Mouse (Mus musculus) liver, embryonic 16.5 days (tissue): ENCODE results near the gene Iqca. TPM values are rescaled to one million over a fixed set of nuclear protein-coding genes. Genes with fewer than 3 reads are reported as not detected.

Experiments used
- ATAC-seq: fragments of 200-750 bp; cut with Nextera tagmentation; 2 replicates; pipeline ENCODE4 v1.8.0; 2017; ENCODE audit warnings: low read depth, mild to moderate bottlenecking, moderate number of reproducible peaks, moderate library complexity
- H3K27ac ChIP-seq: fragments of 300-500 bp; sonication (generic); 2 replicates; pipeline ENCODE4 v1.5.1; 2014; ENCODE audit warnings: mild to moderate bottlenecking, low read length
- H3K27me3 ChIP-seq: fragments of 300-500 bp; sonication (generic); 2 replicates; pipeline ENCODE4 v1.6.1; 2014; ENCODE audit warnings: low read depth, low read length, mixed read lengths; ENCODE audit not compliant: control insufficient read depth, insufficient read depth
- H3K36me3 ChIP-seq: fragments of 300-500 bp; sonication (generic); 2 replicates; pipeline ENCODE4 v1.6.1; 2014; ENCODE audit warnings: mild to moderate bottlenecking; ENCODE audit not compliant: control insufficient read depth, insufficient read depth
- H3K4me1 ChIP-seq: fragments of 300-500 bp; sonication (generic); 2 replicates; pipeline ENCODE4 v1.6.1; 2014; ENCODE audit warnings: low read depth, low read length, mixed read lengths; ENCODE audit not compliant: control insufficient read depth
- H3K4me2 ChIP-seq: fragments of 300-500 bp; sonication (generic); 2 replicates; pipeline ENCODE4 v1.6.1; 2014; ENCODE audit warnings: low read depth, low read length, mixed read lengths
- H3K4me3 ChIP-seq: fragments of 300-500 bp; sonication (generic); 2 replicates; pipeline ENCODE4 v1.5.1; 2014; ENCODE audit warnings: low read depth, mild to moderate bottlenecking, low read length
- H3K9ac ChIP-seq: fragments of 300-500 bp; sonication (generic); 2 replicates; pipeline ENCODE4 v1.6.1; 2014; ENCODE audit warnings: low read depth, low read length
- H3K9me3 ChIP-seq: fragments of 300-500 bp; sonication (generic); replicated peaks from 2 replicates; pipeline ENCODE4 v1.6.1; 2016; ENCODE audit warnings: low read length; ENCODE audit not compliant: control insufficient read depth
- WGBS: fragments of 180-500 bp; shearing (Covaris S2); extraction: QIAGEN DNeasy Blood & Tissue Kit; methylation state at CpG from one replicate; pipeline ENCODE4 v1.1.7; 2014; ENCODE audit not compliant: insufficient replicate concordance; 5-methylcytosine and 5-hydroxymethylcytosine counted together
- polyA plus RNA-seq: library from polyadenylated mRNA; unstranded; fragments of >200 nt; fragmentation: Nextera tagmentation; extraction: Ambion mirVana; gene quantifications from 2 replicates; pipeline ENCODE4 v1.2.1, GENCODE M21; 2015

Iqca gene
- polyA plus RNA-seq, 1 experiment from 2014 or later, result 0.37 TPM

DNA sequence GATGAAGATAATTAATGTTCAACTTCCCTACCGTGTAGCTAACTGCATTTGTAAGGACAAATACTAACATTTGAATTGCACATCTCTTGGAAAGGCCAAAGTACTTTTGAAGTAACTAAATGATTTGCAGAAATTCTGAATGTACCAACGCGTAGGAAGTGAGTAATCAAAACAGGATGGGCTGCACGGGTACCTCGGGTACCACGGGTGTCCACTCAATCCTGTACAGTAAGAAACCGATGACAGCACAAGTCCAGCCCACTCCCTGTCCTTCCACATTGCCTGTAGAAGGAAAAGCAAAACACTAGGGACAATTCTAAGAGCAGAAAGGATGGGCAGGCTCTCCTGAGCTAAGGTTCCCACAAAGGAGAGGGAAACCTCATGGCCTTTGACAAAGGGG lies 36.0 kb downstream of the Iqca start:
- H3K9ac ChIP-seq, result no peak overlapping the region
- H3K4me1 ChIP-seq, result no peaks in the 10 kb centered on the region
- H3K9me3 ChIP-seq, result no peaks in the 10 kb centered on the region
- H3K27me3 ChIP-seq, result no peaks in the 10 kb centered on the region
- ATAC-seq, result no peak
- H3K4me2 ChIP-seq, result no peak overlapping the region
- 53% methylated on average over 7 of the region's 7 CpGs for WGBS
- H3K4me3 ChIP-seq, result no peak overlapping the region
- no peak overlapping the region for H3K27ac ChIP-seq
- no peaks in the 10 kb centered on the region for H3K36me3 ChIP-seq

DNA sequence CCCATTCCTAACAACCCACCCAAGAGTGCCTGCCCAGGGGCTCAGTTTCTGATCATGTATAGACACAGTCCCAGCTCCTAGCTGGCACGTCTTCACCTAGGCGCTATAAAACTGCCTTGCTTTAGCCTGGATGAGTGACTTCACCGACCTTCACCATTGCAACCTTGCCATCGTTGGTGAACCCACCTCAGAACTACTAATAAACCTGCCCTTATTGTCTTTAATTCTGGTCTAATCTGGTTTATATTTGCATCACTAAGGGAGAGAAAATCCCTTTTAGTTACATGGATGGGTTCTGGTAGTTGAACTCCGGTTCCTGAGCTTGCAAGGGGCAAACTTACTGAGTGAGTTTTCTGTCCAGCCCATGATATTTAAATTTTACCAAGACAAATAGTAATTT lies 38.6 kb downstream of the Iqca start:
- no peak for ATAC-seq
- H3K4me1 ChIP-seq, result no peaks in the 10 kb centered on the region

DNA sequence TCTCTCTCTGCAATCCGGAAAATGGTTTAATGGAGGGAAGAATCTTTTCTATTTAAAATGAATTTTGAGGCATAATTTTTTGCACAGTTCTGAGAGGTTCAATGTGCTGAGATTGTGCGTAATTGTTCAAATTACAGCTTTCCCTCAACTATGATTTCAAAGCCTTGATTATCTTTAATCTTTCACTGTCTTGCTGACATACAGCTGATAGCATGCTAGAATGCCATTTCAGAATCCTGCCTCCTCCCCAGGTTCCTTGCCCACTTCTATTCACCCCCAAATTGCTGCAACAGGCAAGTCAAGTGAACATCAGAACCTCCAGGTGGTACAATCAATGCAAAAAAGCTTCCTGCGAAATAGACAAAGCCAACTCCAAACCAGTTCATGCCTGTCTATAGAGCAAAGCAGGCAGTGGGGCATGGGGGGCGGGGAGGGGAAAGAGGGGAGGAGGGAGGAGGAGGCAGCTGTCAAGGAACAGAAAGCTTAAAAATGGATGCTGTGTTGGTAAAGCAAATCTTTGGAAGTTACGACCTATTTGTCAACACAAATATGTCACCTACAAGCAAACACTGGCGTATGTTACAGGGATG lies 39.5 kb downstream of the Iqca start:
- no peak for ATAC-seq
- H3K9ac ChIP-seq, result no peak overlapping the region
- no peaks in the 10 kb centered on the region for H3K27me3 ChIP-seq
- H3K4me1 ChIP-seq, result no peaks in the 10 kb centered on the region
- no peaks in the 10 kb centered on the region for H3K36me3 ChIP-seq
- H3K4me2 ChIP-seq, result no peak overlapping the region
- WGBS, result 66% methylated on average over 6 of the region's 6 CpGs
- no peak overlapping the region for H3K27ac ChIP-seq
- H3K9me3 ChIP-seq, result no peaks in the 10 kb centered on the region
- H3K4me3 ChIP-seq, result no peak overlapping the region

More for the DNA sequence above, 38.6 kb downstream of the Iqca start:
- Histone ChIP-seq H3K27me3 (no peaks in the 10 kb centered on the region), H3K4me3 (no peak overlapping the region), H3K36me3 (no peaks in the 10 kb centered on the region), H3K9ac (no peak overlapping the region), H3K4me2 (no peak overlapping the region), H3K27ac (no peak overlapping the region), H3K9me3 (no peaks in the 10 kb centered on the region)
- 66% methylated on average over 5 of the region's 5 CpGs for WGBS

DNA sequence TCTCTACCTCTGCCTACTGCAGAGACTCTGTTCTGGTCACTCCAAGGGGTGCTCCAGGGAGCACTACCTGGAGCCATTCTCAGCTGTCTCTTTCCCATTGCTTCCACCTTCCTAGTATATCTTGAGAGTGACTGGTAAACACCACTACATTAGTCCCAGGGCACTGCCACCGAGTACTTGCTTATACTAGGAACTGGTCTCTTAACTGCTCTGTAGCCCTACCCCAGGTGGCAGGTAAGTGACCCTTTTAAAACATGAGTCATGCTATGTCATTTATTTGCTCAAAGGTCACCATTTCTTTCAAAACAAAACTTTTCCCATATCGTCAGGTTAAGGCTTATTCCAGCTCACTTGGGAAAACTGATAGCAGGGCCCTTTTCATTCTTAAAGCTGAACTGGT lies 40.5 kb downstream of the Iqca start:
- no peaks in the 10 kb centered on the region for H3K4me1 ChIP-seq
- WGBS, result 54% methylated on average over 2 of the region's 2 CpGs
- no peaks in the 10 kb centered on the region for H3K9me3 ChIP-seq
- no peak overlapping the region for H3K4me3 ChIP-seq
- no peak for ATAC-seq
- H3K9ac ChIP-seq, result no peak overlapping the region
- H3K36me3 ChIP-seq, result no peaks in the 10 kb centered on the region
- H3K4me2 ChIP-seq, result no peak overlapping the region
- H3K27ac ChIP-seq, result no peak overlapping the region
- H3K27me3 ChIP-seq, result no peaks in the 10 kb centered on the region

DNA sequence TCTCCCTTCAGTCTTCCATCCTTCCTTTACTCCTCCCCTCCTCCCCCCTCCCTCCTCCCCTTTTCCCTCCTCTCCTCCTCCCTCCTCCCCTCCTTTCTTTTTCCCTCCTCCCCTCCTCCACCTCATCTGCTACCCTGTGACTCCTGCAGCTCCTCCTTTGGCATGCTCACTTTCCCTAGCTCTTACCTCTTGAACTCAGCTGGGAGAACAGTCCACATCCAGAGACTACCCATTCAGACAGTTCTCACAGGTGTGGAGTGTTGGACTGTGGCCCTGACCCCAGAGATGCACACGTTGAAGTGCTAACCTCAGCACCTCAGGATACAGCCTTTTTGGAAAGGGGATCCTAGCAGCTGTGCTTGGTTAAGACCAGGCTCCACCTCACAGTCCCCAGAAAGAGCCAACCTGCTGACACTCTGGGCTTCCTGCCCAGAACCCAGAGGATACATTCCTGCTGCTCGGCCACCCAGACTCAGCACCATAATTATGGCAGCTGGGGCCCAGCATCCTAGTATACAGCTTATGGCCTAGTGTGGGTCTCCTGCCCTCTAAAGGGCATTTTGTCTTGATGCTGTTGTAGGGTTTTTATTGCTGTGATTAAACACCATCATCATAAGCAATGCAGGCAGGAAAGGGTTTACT lies 41.9 kb downstream of the Iqca start:
- 56% methylated on average over 2 of the region's 2 CpGs for WGBS
- ATAC-seq, result no peak
- no peak overlapping the region for H3K27ac ChIP-seq

DNA sequence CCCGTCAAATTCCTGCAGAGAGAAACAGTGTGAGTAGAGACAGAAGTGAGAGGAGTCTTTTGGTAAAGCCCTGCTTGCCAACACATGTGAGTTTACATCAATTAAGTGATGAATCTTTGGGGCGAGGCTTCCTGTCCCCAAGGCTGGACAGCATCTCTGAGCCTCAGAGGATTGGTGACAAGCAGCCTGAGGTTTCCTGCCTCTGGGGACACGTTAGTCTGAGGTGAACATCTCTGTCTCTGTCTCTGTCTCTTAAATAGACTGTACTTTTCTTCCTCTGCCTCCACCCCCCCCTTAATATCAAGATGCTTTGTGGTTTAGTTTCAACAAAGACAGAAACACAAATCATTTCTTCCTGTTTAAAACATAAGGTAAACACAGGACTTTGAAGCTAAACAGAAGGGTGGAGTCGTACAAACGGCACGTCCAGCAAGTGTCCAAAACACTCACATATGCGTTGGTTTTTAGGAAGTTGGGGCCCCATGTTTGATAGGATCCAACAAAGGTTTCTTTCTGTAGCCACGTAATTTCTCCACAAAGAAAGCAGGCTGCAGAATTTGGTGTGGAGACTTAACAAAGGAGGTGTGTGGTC lies 49.2 kb downstream of the Iqca start:
- no peak for ATAC-seq
- H3K4me1 ChIP-seq, result no peaks in the 10 kb centered on the region
- H3K9me3 ChIP-seq, result no peaks in the 10 kb centered on the region
- H3K27me3 ChIP-seq, result no peaks in the 10 kb centered on the region
- no peak overlapping the region for H3K4me3 ChIP-seq
- H3K9ac ChIP-seq, result no peak overlapping the region
- H3K27ac ChIP-seq, result no peak overlapping the region
- no peak overlapping the region for H3K4me2 ChIP-seq
- 35% methylated on average over 8 of the region's 8 CpGs for WGBS
- no peaks in the 10 kb centered on the region for H3K36me3 ChIP-seq

More for the DNA sequence above, 41.9 kb downstream of the Iqca start:
- H3K4me1 ChIP-seq, result no peaks in the 10 kb centered on the region
- no peak overlapping the region for H3K4me3 ChIP-seq
- no peaks in the 10 kb centered on the region for H3K36me3 ChIP-seq
- no peaks in the 10 kb centered on the region for H3K27me3 ChIP-seq
- no peaks in the 10 kb centered on the region for H3K9me3 ChIP-seq
- H3K9ac ChIP-seq, result no peak overlapping the region
- H3K4me2 ChIP-seq, result no peak overlapping the region

DNA sequence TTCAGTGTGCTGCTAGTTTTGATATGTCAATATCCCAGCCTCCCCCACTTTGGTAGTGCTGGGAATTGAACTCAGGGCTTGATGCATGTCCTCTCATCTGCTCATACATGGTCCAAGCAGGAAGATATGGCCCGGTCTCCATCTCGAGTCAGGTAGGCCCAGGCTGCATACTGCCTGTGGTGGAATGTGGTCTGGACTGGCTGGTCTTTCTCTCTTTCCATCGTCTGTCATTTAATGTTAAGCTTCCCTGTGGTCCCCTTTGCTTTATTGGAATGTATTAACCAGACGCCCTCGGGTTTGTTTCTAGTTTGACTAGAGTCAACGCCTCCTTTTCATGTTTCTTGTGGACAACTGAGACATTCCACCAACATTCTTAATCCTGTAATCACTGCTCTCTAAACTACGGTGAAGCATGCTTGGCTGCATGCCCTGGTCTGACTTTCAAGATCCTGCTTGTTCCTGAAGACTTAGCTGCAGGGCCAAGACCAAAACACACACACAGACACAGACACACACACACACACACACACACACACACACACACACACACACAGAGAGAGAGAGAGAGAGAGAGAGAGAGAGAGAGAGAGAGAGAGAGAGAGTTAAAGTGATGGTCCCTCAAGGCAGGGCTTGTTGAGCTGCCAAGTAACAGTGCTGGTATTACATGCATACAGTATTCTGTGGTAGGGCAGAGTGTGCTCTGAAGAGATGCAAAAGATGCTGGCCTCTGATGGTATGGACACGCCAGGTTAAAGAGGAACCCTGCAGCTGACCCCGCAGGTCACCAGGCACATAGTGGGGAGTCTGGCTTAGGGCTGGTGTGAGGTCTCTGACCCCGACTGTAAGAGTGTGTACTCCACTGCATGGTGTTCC lies 52.6 kb downstream of the Iqca start:
- WGBS, result 59% methylated on average over 10 of the region's 10 CpGs
- H3K4me2 ChIP-seq, result no peak overlapping the region
- ATAC-seq, result no peak
- H3K9me3 ChIP-seq, result no peaks in the 10 kb centered on the region
- H3K4me3 ChIP-seq, result no peak overlapping the region
- H3K27me3 ChIP-seq, result no peaks in the 10 kb centered on the region
- H3K36me3 ChIP-seq, result no peaks in the 10 kb centered on the region
- no peak overlapping the region for H3K27ac ChIP-seq
- H3K4me1 ChIP-seq, result no peaks in the 10 kb centered on the region
- H3K9ac ChIP-seq, result no peak overlapping the region

DNA sequence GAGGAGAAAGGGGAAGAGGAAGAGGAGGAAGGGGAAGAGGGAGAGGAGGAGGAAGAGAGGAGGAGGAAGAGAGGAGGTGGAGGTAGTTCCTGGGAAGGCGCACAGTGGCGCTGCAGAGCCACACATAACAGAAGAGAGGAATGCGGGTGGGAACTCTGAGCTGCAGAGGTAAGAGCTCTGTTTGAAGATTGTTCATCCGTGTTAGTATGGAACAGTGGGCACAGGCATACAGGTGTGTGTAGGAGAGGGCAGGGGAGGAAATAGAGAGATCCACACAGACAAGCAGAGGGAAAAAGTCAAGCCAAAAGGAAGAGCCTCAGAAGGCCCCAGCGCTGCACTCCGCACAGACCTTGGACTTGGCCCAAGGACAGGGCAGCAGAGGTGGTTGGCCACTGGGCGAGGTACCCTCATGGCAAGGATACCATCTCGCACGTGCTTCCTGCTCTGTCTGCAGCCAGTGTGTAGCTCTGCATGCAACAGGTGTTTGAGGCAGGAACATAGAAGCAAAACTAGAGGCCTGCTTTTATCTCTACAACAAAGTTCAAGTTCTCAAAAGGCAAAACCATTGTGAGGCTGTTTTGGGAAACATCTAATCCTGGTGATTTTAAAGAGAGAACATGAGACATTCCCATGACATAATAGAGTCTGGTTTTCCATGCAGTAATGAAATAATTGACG lies 60.2 kb downstream of the Iqca start:
- 65% methylated on average over 10 of the region's 10 CpGs for WGBS
- H3K4me1 ChIP-seq, result no peaks in the 10 kb centered on the region
- H3K4me3 ChIP-seq, result no peak overlapping the region
- H3K36me3 ChIP-seq, result no peaks in the 10 kb centered on the region
- H3K9ac ChIP-seq, result no peak overlapping the region
- no peak overlapping the region for H3K4me2 ChIP-seq
- H3K27ac ChIP-seq, result no peak overlapping the region
- H3K9me3 ChIP-seq, result no peaks in the 10 kb centered on the region
- H3K27me3 ChIP-seq, result no peaks in the 10 kb centered on the region
- ATAC-seq, result no peak
